Mouse (Mus musculus) spleen, adult 12 weeks (tissue): ENCODE results near the gene Rbck1.
A peak's percentile ranks its signal among the peaks of the same experiment; 100 is the strongest.
"Not testable (repeated sequence)": the region's sequence is repeated elsewhere in the genome, so short reads cannot be mapped to it uniquely, and the experiment has no call there.

Source experiments
- DNase-seq: peaks from one replicate; pipeline ENCODE4 v3.0.0; 2022; ENCODE audit warnings: low spot score

Rbck1 gene

DNA sequence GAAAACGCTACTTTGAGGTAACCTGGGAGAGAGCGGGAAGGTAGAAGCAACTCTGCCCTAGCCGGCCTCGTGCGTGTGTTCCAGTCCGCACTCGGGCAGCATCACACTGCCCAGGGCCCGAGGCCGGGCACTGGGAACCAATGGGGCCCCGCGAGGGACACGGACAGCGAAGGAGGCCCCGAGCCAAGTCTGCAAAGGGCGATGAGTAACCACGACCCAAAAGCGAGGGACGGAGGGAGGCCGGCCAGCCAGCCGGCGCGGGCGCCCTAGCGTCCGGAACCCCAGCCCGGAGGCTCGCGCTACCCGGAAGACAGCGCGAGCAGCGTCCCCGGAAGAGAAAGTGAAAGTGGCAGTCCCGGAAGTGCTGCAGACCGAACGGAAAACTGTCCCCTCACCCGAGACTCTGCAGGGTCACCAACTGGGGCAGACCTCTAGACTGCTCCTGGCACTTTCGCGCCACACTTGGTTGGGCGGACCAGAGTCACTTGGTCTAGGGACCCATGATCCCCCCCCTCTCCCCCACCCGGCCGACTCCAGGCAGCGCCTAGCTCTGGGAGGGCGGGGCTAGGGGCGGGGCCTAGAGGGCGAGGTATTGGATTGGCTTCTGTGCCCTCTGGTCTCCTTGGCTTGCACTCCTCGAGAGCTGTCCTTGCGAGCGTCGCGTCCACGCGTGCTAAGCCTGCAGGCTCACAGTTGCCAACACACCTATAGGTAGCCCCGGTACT lies at the start of gene Rbck1:
TSS of gene Rbck1 (minus strand) at position 553 of the 725 bp plus-strand sequence.
- DNase-seq = peak; percentile 86

DNA sequence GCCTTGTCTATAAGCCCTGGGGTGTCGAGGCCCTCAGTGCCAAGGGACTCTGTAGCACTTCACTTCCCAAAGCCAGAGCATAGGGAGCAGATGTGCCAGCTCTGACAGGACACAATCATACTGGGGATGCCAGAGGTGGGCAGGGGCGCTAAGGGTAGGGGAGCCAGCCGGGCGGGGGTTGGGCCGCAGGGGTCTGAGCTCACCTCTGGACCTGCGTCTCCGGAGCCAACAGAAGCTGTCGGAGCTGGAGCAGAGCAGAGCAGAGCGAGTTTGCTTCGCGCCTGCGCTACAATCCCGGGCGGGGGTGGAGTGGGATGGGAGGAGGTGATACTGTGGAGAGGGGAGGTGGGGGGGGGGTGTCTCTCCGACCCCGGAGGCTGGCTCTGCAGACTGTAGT lies 43.9 kb upstream of the Rbck1 start, which contains the start of gene Nrsn2:
TSS of gene Nrsn2 (minus strand) at position 294 of the 397 bp plus-strand sequence.
- no peak for DNase-seq

DNA sequence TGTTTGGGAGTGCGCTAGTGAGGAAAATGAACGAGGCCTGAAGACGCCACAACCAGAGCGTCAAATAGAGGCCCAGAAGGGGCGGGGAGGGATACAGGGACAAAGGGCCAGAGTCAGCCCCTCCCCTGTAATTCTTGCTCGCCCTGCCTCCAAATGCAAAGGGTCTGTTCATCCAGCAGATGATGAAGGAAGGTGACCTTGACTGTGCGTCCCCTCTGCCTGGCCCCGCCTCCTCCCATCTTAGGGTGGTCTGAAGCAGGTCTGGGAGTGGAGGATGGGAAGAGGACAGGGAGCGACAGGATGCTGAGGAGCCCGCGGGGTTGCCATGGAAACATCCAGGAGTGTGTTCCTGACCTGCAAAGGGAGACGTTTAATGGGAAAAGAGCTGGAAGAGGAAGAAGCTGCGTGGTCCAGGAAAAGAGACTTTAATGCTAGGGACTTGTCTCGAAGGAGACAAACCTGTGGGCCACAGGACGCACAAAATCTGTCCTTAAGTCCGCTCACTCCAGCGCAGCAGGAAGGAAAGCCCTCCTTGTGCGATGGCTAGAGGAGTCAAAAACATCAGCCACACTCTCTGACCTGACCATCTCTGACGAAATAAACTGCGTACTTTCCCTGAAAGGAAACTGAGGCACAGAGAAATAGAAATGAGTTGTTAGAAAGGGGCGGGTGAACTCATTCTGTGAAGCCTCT lies 43.3 kb upstream of the Rbck1 start:
- no peak for DNase-seq

DNA sequence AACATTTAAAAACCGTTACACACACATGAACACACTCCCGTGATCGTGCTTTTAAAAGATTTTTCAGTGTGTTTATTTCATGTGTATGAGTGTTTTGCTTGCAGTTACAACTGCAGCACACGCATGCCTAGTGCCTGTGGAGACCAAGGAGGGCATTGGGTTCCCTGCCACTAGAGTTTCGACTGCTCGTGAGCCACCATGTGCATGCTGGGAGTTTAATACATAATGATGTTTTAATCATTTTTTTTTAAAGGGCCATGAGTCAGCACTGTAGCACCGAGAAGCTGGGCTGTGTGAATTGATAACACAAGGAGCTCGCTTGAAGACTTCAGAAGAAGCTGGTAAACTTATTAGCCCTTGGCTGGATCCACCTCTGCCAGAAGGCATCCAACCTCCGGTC lies 41.1 kb upstream of the Rbck1 start:
- DNase-seq = no peak

DNA sequence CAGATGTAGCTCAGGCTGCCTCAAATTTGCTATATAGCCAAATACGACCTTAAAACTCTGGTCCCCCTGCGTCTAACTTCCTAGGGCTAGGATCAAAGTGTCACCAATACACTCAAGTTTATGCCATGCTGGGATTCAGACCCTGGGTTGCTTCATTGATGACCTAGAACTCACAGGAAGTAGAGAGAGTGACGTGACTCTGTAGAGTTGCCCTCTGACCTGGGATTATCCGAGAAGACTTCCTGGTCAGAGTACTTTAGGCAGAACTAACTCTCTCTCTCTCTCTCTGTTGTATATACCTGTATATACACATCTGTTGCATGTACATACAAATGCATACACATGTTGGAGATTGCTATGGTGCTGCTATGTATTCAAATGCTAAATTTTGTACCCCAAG lies 40.2 kb upstream of the Rbck1 start:
- DNase-seq = no peak

DNA sequence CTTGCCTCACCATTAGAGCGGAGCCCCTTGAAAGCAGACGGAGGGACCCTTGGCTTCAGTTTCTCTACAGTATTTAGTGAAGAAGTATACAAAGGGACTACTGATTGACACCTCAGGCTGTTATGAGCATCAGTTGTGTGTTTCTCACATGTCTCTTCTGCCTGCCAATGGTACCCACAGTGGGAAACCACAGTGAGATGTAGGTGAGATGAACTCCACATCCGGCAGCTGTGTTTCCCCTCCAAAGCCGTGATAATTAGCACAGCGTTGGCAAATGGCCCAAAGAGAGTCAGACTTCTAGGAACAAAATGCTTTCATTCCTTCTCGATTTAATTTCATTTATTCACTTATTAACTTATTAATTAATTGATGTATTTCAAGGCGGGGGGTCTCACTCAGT lies 39.7 kb upstream of the Rbck1 start:
- no peak for DNase-seq

DNA sequence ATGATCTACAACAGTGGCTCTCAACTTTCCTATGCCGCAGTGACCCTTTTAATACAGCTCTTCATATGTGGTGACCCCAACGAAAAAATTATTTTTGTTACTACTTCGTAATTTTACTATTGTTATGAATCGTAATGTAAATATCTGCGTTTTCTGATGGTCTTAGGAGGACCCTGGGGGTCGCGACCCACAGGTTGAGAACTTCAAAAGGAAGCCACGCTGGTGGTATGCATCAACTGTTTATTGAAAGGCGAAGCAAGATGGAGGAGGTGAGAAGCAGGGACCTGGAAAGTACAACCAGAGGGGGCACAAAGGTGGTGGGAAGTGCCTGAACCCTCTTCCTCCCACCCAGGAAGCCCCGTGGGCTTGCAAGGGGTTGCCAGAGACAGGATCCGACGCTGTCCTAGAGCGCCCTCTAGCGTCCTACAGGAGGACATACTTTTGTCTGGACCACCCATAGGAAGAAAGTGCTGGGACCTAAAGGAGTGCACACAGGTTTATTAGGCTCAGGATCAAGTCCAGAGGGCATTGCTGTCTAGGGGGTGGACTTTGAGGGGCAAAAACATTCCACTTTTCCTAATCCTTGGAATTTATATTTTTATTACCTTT lies 36.2 kb upstream of the Rbck1 start:
- no peak for DNase-seq

DNA sequence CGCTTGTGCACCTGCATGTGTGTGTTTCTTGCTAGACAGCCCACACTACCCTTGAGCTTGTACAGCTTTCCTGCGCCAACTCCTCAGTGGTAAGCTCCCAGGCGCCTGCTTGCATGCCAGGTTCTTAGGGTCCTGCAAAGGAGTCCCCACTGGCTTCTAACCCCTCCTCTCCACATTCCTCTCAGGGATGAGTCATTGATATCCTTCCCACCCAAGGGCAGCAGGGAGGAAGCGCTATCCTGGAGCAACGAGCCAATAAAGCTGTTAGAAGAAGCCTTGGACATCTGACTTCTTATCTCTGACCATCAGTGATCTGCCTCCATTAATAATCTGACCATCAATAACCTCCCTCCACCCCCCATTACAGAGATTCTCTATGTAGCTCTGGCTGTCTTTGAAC lies 35.5 kb upstream of the Rbck1 start:
- no peak for DNase-seq

DNA sequence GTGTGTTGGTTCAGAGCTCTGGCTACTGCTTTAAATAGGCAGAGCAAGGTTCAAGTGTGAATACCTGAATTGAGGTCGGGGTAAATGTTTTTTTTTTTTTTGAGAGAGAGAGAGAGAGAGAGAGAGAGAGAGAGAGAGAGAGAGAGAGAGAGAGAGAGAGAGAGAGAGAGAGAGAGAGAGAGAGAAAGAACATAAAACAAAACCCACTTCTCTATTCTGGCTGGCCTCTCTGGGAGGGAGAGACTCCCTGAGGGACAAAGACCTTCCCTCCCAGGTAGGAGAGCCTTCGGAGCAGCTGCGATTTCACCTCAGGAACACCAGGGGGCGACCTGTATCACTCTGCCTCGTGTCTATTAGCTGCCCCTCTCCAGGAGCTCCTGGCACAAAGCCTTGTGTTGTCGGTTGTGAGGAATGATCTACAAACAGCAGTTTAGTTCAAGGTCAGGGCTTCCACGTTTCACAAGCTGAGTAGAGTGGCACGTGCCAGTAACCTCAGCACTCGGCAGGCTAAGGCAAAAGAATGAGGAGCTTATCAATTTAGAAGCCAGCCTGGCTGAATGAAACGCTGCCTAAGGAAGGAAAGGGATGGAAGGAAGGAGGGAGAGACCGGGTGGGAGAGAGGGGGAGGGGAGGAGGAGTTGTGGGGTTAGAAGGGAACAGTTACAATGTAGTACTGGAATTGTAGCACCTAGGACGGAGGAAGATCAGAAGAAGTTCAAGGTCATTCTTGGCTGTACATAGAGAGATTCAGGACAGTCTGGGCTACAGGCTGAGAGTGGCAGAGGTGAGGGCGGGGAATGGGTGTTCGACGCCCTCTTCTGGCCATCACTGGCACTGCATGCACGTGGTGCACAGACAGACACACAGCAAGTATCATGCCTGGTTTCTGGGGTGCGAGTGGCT lies 31.0 kb upstream of the Rbck1 start:
- DNase-seq = peak; percentile 60

DNA sequence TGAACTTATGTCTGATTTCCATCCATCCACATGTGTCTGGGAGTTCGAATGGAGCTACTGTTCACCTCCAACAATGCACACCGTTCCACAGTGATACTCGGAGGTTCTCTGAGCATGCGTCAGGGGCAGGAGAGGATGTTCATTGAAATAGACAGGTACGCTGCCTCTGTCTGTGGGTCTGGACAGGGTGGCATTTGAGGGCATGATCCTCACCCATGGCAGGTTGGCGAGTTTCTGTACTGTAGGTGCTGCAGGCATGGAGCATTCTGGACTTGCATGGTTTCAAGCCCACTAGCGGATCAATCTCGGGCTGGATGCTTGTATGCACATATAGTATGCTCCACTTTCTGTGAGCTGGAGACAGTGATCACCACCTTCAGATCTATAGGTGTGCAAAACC lies 28.7 kb upstream of the Rbck1 start:
- DNase-seq = no peak

DNA sequence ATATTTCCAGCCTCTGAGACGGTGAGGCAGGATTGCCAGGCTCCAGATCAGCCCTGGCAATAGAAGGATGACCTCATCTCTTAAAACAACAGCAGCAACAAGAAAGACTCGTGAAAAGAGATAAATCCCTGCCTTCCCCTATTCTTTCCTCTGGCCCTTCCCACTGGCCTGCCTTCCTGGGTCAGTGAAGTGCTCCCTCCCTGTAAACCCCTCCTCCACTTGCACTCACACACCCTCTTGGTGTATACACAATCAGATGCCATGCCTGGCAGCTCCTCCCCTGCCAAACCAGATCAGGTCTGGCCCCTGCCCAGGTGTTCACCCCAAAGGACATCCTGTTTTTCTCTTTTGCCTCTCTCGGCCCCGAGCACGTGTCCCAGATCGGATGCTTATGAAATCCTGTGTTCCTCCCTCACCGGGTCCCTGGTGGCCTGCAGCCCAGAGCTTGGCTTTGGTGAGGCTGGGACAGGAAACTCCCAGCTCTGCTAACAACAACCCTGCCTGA lies 27.9 kb upstream of the Rbck1 start:
- no peak for DNase-seq

DNA sequence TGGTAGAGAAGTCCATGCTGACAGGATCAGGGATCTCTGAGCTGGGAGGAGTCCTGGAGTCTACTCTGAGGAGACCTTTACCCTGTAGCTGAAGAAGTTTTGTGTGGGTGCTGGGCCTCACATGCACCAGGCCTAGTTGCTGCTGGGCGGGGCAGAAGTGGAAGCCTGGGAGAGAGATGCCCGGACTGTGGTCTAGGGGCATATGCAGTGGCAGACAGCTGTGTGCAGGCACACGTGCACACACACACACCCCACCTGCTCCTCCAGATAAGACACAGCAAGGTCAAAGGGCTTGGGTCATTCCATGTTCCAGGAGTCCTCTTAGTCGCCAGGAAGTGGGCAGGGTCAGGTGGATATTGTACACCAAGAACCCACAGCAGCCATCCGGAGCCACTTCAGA lies 27.2 kb upstream of the Rbck1 start:
- DNase-seq = no peak

DNA sequence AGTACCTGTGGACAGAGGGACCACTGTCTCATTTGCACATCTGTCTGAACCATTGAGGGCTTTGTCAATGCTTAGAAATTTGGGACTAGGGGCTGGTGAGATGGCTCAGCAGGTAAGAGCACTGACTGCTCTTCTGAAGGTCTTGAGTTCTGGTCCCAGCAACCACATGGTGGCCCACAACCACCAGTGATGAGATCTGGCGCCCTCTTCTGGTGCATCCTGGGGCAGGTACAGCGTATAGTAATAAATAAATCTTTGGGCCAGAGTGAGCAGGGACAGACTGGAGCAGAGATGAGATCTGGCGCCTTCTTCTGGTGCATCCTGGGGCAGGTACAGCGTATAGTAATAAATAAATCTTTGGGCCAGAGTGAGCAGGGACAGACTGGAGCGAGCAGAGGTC lies 26.5 kb upstream of the Rbck1 start:
- not testable (repeated sequence) for DNase-seq

DNA sequence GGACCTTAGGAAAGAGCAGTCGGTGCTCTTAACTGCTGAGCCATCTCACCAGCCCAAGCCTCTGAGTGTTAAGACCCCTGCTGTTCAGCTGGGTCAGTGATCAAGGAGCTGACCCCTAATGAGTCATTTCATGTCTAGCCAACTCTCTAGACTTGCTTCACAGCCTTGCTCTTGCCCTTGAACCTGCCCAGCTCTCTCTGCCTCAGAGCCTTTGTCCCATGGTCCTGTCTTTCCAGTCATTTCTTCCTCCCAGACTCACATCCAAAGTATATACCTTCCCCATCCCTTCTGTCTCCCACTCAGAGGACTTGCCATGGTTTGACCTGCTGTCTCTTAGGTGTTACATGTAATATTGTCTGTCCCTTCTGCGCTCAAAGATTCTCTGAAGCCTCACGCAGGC lies 24.8 kb upstream of the Rbck1 start:
- DNase-seq = no peak

DNA sequence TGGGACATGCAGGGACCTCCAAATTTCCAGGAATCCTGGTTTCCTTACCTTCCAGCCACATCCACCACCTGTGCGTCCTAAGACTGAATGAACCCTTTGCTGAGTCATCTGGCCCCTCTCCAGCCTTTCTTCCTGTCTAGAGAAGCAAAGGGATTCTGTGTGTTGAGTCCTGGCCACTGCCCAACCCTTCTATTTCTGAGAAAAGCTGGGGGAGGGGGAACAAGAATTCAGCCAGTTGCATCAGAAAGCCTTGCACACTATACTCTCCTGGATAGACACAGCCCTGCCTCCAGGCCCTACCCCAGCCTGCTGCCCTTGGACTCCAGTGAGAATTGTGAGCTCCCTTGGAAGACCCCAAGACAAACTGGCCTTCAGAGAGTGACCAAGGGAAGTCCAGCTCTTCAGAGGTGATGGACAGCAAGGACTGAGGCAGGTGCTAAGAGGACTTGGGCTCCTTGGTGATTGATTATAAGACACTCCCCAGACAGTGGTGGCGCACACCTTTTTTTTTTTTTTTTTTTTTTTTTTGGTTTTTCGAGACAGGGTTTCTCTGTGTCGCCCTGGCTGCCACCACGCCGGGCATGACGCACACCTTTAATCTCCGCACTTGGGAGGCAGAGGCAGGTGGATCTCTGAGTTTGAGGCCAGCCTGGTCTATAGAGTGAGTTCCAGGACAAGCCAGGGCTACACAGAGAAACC lies 17.5 kb upstream of the Rbck1 start:
- DNase-seq = no peak

DNA sequence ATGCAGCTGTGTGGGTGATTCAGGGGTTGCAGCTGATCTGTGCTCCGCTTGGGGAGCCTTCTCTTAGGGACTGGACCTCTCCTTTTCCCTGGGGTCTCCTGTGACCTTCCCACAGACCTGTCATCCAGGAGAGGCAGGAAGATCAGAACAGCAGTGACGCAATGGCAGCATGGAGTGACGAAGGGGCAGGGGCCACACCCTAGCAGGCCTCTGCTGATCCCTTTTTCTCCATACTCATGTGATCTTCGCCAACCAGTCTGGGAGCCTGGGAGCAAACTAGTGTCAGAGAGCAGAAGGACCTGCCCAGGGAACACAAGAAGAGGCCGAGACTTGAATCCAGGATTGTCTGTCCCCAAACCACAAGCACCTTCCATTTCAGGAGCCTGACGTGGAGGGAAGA lies 16.8 kb upstream of the Rbck1 start:
- no peak for DNase-seq

DNA sequence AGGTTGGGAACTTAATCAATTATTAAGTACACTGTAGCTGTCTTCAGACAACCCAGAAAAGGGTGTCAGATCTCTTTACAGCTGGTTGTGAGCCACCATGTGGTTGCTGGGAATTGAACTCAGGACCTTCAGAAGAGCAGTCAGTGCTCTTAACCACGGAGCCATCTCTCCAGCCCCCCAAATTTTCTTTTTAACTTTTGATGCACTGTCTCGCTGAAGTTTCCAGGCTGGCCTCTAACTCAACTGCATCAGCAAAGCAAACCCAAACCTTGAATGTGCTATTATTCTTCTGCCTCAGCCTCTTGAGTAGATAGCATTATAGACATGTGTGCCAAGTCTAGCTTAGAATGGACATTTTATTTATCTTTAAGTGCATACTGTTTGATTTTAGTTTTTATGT lies 15.3 kb upstream of the Rbck1 start:
- no peak for DNase-seq

DNA sequence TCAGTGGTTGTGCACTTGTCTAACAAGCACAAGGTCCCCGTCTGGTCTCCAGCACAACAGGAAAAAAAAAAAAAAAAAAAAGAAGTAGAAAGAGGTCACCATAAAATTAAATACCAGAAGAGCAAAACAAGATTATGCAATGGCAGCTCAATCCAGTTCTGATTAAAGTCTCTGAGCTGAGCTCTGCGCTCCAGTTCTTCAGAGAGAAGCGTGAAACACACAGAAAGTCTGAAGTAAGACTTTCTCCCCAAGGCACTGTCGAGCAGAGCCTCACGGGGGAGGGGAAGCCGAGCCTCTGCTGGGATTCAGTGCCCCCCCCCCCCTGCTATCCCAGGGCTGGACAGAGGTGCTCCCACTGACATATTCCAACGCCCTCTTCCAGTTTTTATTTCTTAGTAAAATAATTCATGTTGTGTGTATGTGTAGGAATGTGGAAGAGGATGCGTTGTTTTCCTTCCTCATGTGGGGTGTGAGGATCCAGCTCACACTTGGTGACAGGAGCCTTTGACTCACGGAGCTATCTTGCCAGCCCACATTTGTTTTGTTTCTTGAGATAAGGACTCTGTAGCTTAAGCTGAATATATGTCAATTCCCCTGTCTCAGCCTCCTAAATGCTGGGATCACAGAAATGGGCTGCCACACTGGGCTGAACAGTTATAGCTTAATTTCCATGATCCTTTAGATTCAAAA lies 14.5 kb upstream of the Rbck1 start:
- no peak for DNase-seq

DNA sequence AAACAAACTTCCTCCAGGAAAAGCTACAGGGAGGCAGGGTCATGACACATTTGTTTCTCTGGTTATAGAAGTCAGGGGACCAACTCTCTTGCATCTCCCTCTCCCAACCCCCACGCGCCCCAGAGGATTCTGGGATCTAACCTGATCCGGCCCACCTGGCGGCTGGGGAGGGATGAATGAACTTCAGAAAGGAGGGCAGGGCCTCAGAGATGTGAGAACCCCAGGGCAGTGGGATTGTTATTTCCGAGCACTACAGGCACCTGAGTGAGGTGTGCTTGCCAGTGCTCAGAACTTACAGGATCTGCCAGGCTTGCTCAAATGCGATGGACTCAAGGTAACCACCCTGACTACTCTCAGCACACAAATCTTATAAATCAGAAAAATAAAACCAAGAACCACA lies 12.9 kb upstream of the Rbck1 start:
- no peak for DNase-seq

DNA sequence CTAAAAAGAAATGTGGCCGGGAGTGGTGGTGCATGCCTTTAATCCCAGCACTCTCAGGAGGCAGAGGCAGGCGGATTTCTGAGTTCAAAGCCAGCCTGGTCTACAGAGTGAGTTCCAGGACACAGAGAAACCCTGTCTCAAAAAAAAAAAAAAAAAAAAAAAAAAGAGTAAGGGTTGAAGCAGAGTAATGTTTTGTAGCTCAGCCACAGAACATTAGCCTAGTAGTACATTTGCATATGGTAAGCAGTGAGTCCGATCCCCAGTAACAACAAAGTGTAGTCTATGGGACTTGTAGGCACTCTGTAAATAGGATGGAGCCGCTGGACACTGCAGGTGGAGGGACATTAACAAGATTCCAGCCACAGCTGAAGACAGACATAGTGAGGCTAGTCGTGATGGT lies 12.5 kb upstream of the Rbck1 start:
- DNase-seq = no peak

DNA sequence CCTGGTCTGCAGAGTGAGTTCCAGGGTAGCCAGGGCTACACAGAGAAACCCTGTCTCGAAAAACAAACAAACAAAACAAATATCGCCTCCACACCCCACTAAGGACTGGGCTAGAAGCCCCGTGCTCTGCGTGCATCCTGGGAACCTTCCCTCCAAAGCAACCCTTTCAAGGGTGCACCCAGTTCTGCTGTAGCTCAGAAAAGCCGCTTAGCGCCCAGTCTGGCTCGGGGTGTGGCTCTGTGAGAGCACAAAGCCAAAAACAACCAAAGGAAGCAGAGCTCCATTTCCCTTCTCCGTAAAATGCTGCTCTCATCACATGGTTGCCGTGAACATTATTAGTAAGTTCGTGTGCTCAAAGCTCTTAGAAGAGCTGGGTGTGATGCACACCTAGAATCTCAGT lies 11.9 kb upstream of the Rbck1 start:
- DNase-seq = no peak
